Mouse (Mus musculus) monocyte, adult 2 months (primary cell): ENCODE measurements around the gene Klk1b26.
"Not testable (repeated sequence)": the region's sequence is repeated elsewhere in the genome, so short reads cannot be mapped to it uniquely, and the experiment has no call there.

Source experiments
- DNase-seq, 2 experiments: peaks; one replicate each; pipeline ENCODE4 v3.0.0; 2022; ENCODE audit warnings: low spot score in 2 of 2, low read depth in 1 of 2

Gene Klk1b26

GRCm38 (mm10) chr7:44011868-44012267, at the start of gene Klk1b26:
Gene Klk1b26, plus strand, starts transcription at chr7:44012168.
- not testable (repeated sequence) for DNase-seq

GRCm38 (mm10) chr7:43966451-43966850, 45.5 kb upstream of the Klk1b26 start, which contains the start of gene Klk1b1:
Gene Klk1b1, plus strand, starts transcription at chr7:43966751.
- no peak for DNase-seq

GRCm38 (mm10) chr7:43967058-43967457, 44.9 kb upstream of the Klk1b26 start:
- no peak for DNase-seq

- no peak for DNase-seq
These were observed 44.4 kb upstream of the Klk1b26 start for GRCm38 (mm10) chr7:43967612-43968011.

- not testable (repeated sequence) for DNase-seq
These were observed 36.2 kb upstream of the Klk1b26 start, which contains the start of gene Klk1b9 for GRCm38 (mm10) chr7:43975761-43976160. Gene Klk1b9, plus strand, starts transcription at chr7:43976061.

- DNase-seq: no peak
These were observed 26.3 kb upstream of the Klk1b26 start for GRCm38 (mm10) chr7:43985657-43986056.

- peak in 1 of 2 experiments; percentile 26 for DNase-seq
These were observed 17.1 kb upstream of the Klk1b26 start for GRCm38 (mm10) chr7:43994821-43995220.

GRCm38 (mm10) chr7:43995577-43995976, 16.4 kb upstream of the Klk1b26 start, which contains the start of gene Klk1b11:
Gene Klk1b11, plus strand, starts transcription at chr7:43995877.
- DNase-seq: not testable (repeated sequence)

- peak in 1 of 2 experiments; percentile 23 for DNase-seq
These were observed 7.1 kb upstream of the Klk1b26 start for GRCm38 (mm10) chr7:44004847-44005246.

- DNase-seq: not testable (repeated sequence)
These were observed 2.7 kb downstream of the Klk1b26 start for GRCm38 (mm10) chr7:44014666-44015065.

GRCm38 (mm10) chr7:44015071-44015470, 3.1 kb downstream of the Klk1b26 start:
- DNase-seq: no peak

GRCm38 (mm10) chr7:44051990-44052389, 40.0 kb downstream of the Klk1b26 start, which contains the start of gene Klk1b27:
Gene Klk1b27, plus strand, starts transcription at chr7:44052290.
- not testable (repeated sequence) for DNase-seq
